Mouse (Mus musculus): ENCODE data around the gene Ubd. TPM values are rescaled to one million over a fixed set of nuclear protein-coding genes. Genes with fewer than 3 reads are reported as not detected.

The Ubd gene
- polyA plus RNA-seq (2012; ENCODE audit: low replicate concordance) = 0.36 and 0.56 TPM in 2 replicates

GRCm38 (mm10) chr17:37193656-37194055 is at the start of gene Ubd:
Gene Ubd (plus strand): TSS chr17:37193892.

GRCm38 (mm10) chr17:37161394-37161793 is 32.3 kb upstream of the Ubd start, which contains the start of gene Olfr93:
Gene Olfr93 (minus strand): TSS chr17:37161494.

GRCm38 (mm10) chr17:37200894-37201293 is 7.2 kb downstream of the Ubd start, which contains the start of gene Olfr94:
Gene Olfr94 (minus strand): TSS chr17:37200994.

GRCm38 (mm10) chr17:37213018-37213417 is 19.3 kb downstream of the Ubd start, which contains the start of gene Olfr95:
Gene Olfr95 (minus strand): TSS chr17:37213118.

GRCm38 (mm10) chr17:37219846-37220245 is 26.2 kb downstream of the Ubd start, which contains the start of gene Olfr96:
Gene Olfr96 (plus strand): TSS chr17:37220146.

GRCm38 (mm10) chr17:37237230-37237629 is 43.5 kb downstream of the Ubd start, which contains the start of gene Olfr97:
Gene Olfr97 (minus strand): TSS chr17:37237330.

Other genes with a start within 250 kb of the Ubd start
- gene Ppp1r11, start 242.2 kb upstream of the Ubd start, polyA plus RNA-seq (2012; ENCODE audit: low replicate concordance) = 69.5 and 387 TPM in 2 replicates
- 3.8 and 12.0 TPM in 2 replicates for gene Znrd1, start 235.3 kb upstream of the Ubd start, polyA plus RNA-seq (2012; ENCODE audit: low replicate concordance)
- gene Znrd1as, start 235.3 kb upstream of the Ubd start, polyA plus RNA-seq (2012; ENCODE audit: low replicate concordance) = 0.94 TPM in 1 of 2 replicates, not detected in the other
- not detected in 2 replicates for gene 2410137M14Rik, start 212.7 kb upstream of the Ubd start, polyA plus RNA-seq (2012; ENCODE audit: low replicate concordance)
- gene H2-M5, start 204.4 kb upstream of the Ubd start, polyA plus RNA-seq (2012; ENCODE audit: low replicate concordance) = 0.10 and 0.42 TPM in 2 replicates
- gene Zfp57, start 192.7 kb upstream of the Ubd start, polyA plus RNA-seq (2012; ENCODE audit: low replicate concordance) = 0.12 and 0.34 TPM in 2 replicates
- gene Mog, start 170.5 kb upstream of the Ubd start, polyA plus RNA-seq (2012; ENCODE audit: low replicate concordance) = 0.13 TPM in 1 of 2 replicates, not detected in the other
- gene Gabbr1, start 147.9 kb upstream of the Ubd start, polyA plus RNA-seq (2012; ENCODE audit: low replicate concordance) = 52.6 and 251 TPM in 2 replicates
- not detected in 2 replicates for gene Olfr90, start 105.4 kb upstream of the Ubd start, polyA plus RNA-seq (2012; ENCODE audit: low replicate concordance)
- not detected in 2 replicates for gene Olfr91, start 95.6 kb upstream of the Ubd start, polyA plus RNA-seq (2012; ENCODE audit: low replicate concordance)
- not detected in 2 replicates for gene Olfr92, start 73.8 kb upstream of the Ubd start, polyA plus RNA-seq (2012; ENCODE audit: low replicate concordance)
- not detected in 2 replicates for gene Olfr93, start 32.4 kb upstream of the Ubd start, polyA plus RNA-seq (2012; ENCODE audit: low replicate concordance)
- not detected in 2 replicates for gene Olfr94, start 7.1 kb downstream of the Ubd start, polyA plus RNA-seq (2012; ENCODE audit: low replicate concordance)
- gene Olfr95, start 19.2 kb downstream of the Ubd start, polyA plus RNA-seq (2012; ENCODE audit: low replicate concordance) = not detected in 2 replicates
- gene Olfr96, start 26.3 kb downstream of the Ubd start, polyA plus RNA-seq (2012; ENCODE audit: low replicate concordance) = not detected in 2 replicates
- not detected in 2 replicates for gene Olfr97, start 43.4 kb downstream of the Ubd start, polyA plus RNA-seq (2012; ENCODE audit: low replicate concordance)
- gene Olfr98, start 69.9 kb downstream of the Ubd start, polyA plus RNA-seq (2012; ENCODE audit: low replicate concordance) = not detected in 2 replicates
- 2.8 and 9.9 TPM in 2 replicates for gene H2-M3, start 76.3 kb downstream of the Ubd start, polyA plus RNA-seq (2012; ENCODE audit: low replicate concordance)
- not detected in 2 replicates for gene Olfr99, start 89.6 kb downstream of the Ubd start, polyA plus RNA-seq (2012; ENCODE audit: low replicate concordance)
- gene Olfr101, start 110.4 kb downstream of the Ubd start, polyA plus RNA-seq (2012; ENCODE audit: low replicate concordance) = not detected in 2 replicates
- not detected in 2 replicates for gene Olfr102, start 123.2 kb downstream of the Ubd start, polyA plus RNA-seq (2012; ENCODE audit: low replicate concordance)
- not detected in 2 replicates for gene Olfr103, start 145.8 kb downstream of the Ubd start, polyA plus RNA-seq (2012; ENCODE audit: low replicate concordance)
- gene Olfr104-ps, start 165.7 kb downstream of the Ubd start, polyA plus RNA-seq (2012; ENCODE audit: low replicate concordance) = not detected in 2 replicates
- gene Olfr105-ps, start 185.1 kb downstream of the Ubd start, polyA plus RNA-seq (2012; ENCODE audit: low replicate concordance) = not detected in 2 replicates
- gene Olfr106-ps, start 196.5 kb downstream of the Ubd start, polyA plus RNA-seq (2012; ENCODE audit: low replicate concordance) = not detected in 2 replicates
- gene Olfr107, start 205.3 kb downstream of the Ubd start, polyA plus RNA-seq (2012; ENCODE audit: low replicate concordance) = not detected in 2 replicates